Mouse (Mus musculus): ENCODE measurements around the gene Spen. TPM values are rescaled to one million over a fixed set of nuclear protein-coding genes. Genes with fewer than 3 reads are reported as not detected.
A peak's percentile ranks its signal among the peaks of the same experiment; 100 is the strongest.

Gene Spen
- polyA plus RNA-seq, 1 experiment from 2014 or later: 16.7 TPM

- H3K27ac ChIP-seq: no peak overlapping the region
- H3K4me2 ChIP-seq: no peak overlapping the region
- WGBS: 92% methylated on average over 11 of the region's 11 CpGs
- no peaks in the 10 kb centered on the region for H3K9me3 ChIP-seq (replicated peaks)
- H3K4me1 ChIP-seq: no peaks in the 10 kb centered on the region
- no peak for ATAC-seq
- no peaks in the 10 kb centered on the region for H3K27me3 ChIP-seq
- H3K36me3 ChIP-seq (ENCODE audit: poor library complexity, severe bottlenecking): peaks cover 99% of the 10 kb centered on the region
- no peak overlapping the region for H3K9ac ChIP-seq
- H3K4me3 ChIP-seq: no peak overlapping the region
Observed at GRCm38 (mm10) chr4:141487581-141487980, 50.8 kb downstream of the Spen start.

- no peaks in the 10 kb centered on the region for H3K4me1 ChIP-seq
- H3K4me2 ChIP-seq: no peak overlapping the region
- no peaks in the 10 kb centered on the region for H3K9me3 ChIP-seq (replicated peaks)
- H3K4me3 ChIP-seq: no peak overlapping the region
- H3K36me3 ChIP-seq (ENCODE audit: poor library complexity, severe bottlenecking): peaks cover 96% of the 10 kb centered on the region
- no peaks in the 10 kb centered on the region for H3K27me3 ChIP-seq
- 92% methylated on average over 11 of the region's 11 CpGs for WGBS
- no peak for ATAC-seq
- H3K9ac ChIP-seq: no peak overlapping the region
- H3K27ac ChIP-seq: no peak overlapping the region
Observed at GRCm38 (mm10) chr4:141484071-141484470, 54.3 kb downstream of the Spen start.

- H3K36me3 ChIP-seq (ENCODE audit: poor library complexity, severe bottlenecking): peaks cover 97% of the 10 kb centered on the region
- no peaks in the 10 kb centered on the region for H3K4me1 ChIP-seq
- no peak for ATAC-seq
- no peak overlapping the region for H3K9ac ChIP-seq
- no peak overlapping the region for H3K4me2 ChIP-seq
- no peak overlapping the region for H3K27ac ChIP-seq
- WGBS: 93% methylated on average over 8 of the region's 8 CpGs
- H3K9me3 ChIP-seq (replicated peaks): no peaks in the 10 kb centered on the region
- H3K27me3 ChIP-seq: no peaks in the 10 kb centered on the region
- no peak overlapping the region for H3K4me3 ChIP-seq
Observed at GRCm38 (mm10) chr4:141479411-141479810, 59.0 kb downstream of the Spen start.

GRCm38 (mm10) chr4:141478794-141479193 lies 59.6 kb downstream of the Spen start:
- peaks cover 97% of the 10 kb centered on the region for H3K36me3 ChIP-seq (ENCODE audit: poor library complexity, severe bottlenecking)
- H3K9ac ChIP-seq: no peak overlapping the region
- ATAC-seq: no peak

GRCm38 (mm10) chr4:141478225-141478624 lies 60.2 kb downstream of the Spen start:
- WGBS: 88% methylated on average over 23 of the region's 23 CpGs
- peak overlapping the region; percentile 65 for H3K27ac ChIP-seq

More at GRCm38 (mm10) chr4:141478794-141479193, 59.6 kb downstream of the Spen start:
- H3K4me2 ChIP-seq: no peak overlapping the region
- no peaks in the 10 kb centered on the region for H3K27me3 ChIP-seq
- no peak overlapping the region for H3K4me3 ChIP-seq
- no peaks in the 10 kb centered on the region for H3K9me3 ChIP-seq (replicated peaks)
- WGBS: 94% methylated on average over 32 of the region's 32 CpGs
- no peaks in the 10 kb centered on the region for H3K4me1 ChIP-seq
- peak overlapping the region; percentile 65; the same call in 1 of the 2 replicates for H3K27ac ChIP-seq

GRCm38 (mm10) chr4:141477681-141478102 lies 60.7 kb downstream of the Spen start:
- H3K27ac ChIP-seq: peak overlapping the region; percentile 65
- H3K4me3 ChIP-seq: no peak overlapping the region
- H3K4me1 ChIP-seq: no peaks in the 10 kb centered on the region
- peaks cover 97% of the 10 kb centered on the region for H3K36me3 ChIP-seq (ENCODE audit: poor library complexity, severe bottlenecking)
- H3K9ac ChIP-seq: no peak overlapping the region
- no peaks in the 10 kb centered on the region for H3K9me3 ChIP-seq (replicated peaks)
- 73% methylated on average over 16 of the region's 16 CpGs for WGBS
- no peak for ATAC-seq
- no peaks in the 10 kb centered on the region for H3K27me3 ChIP-seq
- no peak overlapping the region for H3K4me2 ChIP-seq

More at GRCm38 (mm10) chr4:141478225-141478624, 60.2 kb downstream of the Spen start:
- no peak for ATAC-seq
- H3K9ac ChIP-seq: no peak overlapping the region
- H3K9me3 ChIP-seq (replicated peaks): no peaks in the 10 kb centered on the region
- no peak overlapping the region for H3K4me3 ChIP-seq
- no peaks in the 10 kb centered on the region for H3K4me1 ChIP-seq
- H3K4me2 ChIP-seq: no peak overlapping the region
- H3K27me3 ChIP-seq: no peaks in the 10 kb centered on the region
- H3K36me3 ChIP-seq (ENCODE audit: poor library complexity, severe bottlenecking): peaks cover 97% of the 10 kb centered on the region

GRCm38 (mm10) chr4:141474431-141474830 lies 64.0 kb downstream of the Spen start:
- H3K27ac ChIP-seq: no peak overlapping the region
- no peaks in the 10 kb centered on the region; the same call in 1 of the 2 replicates for H3K9me3 ChIP-seq (replicated peaks)
- H3K4me1 ChIP-seq: no peaks in the 10 kb centered on the region
- H3K9ac ChIP-seq: no peak overlapping the region
- ATAC-seq: no peak
- no peaks in the 10 kb centered on the region for H3K27me3 ChIP-seq
- 91% methylated on average over 19 of the region's 19 CpGs for WGBS
- H3K4me3 ChIP-seq: no peak overlapping the region
- no peak overlapping the region for H3K4me2 ChIP-seq
- H3K36me3 ChIP-seq (ENCODE audit: poor library complexity, severe bottlenecking): peaks cover 100% of the 10 kb centered on the region

- ATAC-seq: no peak
- 95% methylated on average over 32 of the region's 32 CpGs for WGBS
- Histone ChIP-seq H3K4me3 (no peak overlapping the region), H3K36me3 (ENCODE audit: poor library complexity, severe bottlenecking) (peaks cover 99% of the 10 kb centered on the region), H3K27me3 (no peaks in the 10 kb centered on the region), H3K4me1 (no peaks in the 10 kb centered on the region), H3K9me3 (replicated peaks) (no peaks in the 10 kb centered on the region; the same call in 1 of the 2 replicates), H3K9ac (no peak overlapping the region), H3K4me2 (no peak overlapping the region), H3K27ac (no peak overlapping the region)
Observed at GRCm38 (mm10) chr4:141472641-141473321, 65.6 kb downstream of the Spen start.

- ATAC-seq: no peak
- no peaks in the 10 kb centered on the region for H3K4me1 ChIP-seq
- H3K27me3 ChIP-seq: no peaks in the 10 kb centered on the region
- H3K9me3 ChIP-seq (replicated peaks): no peaks in the 10 kb centered on the region; the same call in 1 of the 2 replicates
- no peak overlapping the region for H3K9ac ChIP-seq
- peaks cover 99% of the 10 kb centered on the region for H3K36me3 ChIP-seq (ENCODE audit: poor library complexity, severe bottlenecking)
- over 99% methylated on average over 16 of the region's 16 CpGs for WGBS
- no peak overlapping the region for H3K4me2 ChIP-seq
- H3K4me3 ChIP-seq: no peak overlapping the region
- H3K27ac ChIP-seq: no peak overlapping the region
Observed at GRCm38 (mm10) chr4:141471491-141471890, 66.9 kb downstream of the Spen start.

- 93% methylated on average over 9 of the region's 9 CpGs for WGBS
- Histone ChIP-seq H3K27ac (no peak overlapping the region), H3K9me3 (replicated peaks) (no peaks in the 10 kb centered on the region; the same call in 1 of the 2 replicates), H3K4me2 (no peak overlapping the region), H3K27me3 (no peaks in the 10 kb centered on the region), H3K4me1 (no peaks in the 10 kb centered on the region), H3K4me3 (no peak overlapping the region), H3K36me3 (ENCODE audit: poor library complexity, severe bottlenecking) (peaks cover 99% of the 10 kb centered on the region), H3K9ac (no peak overlapping the region)
- ATAC-seq: no peak
Observed at GRCm38 (mm10) chr4:141469343-141469742, 69.1 kb downstream of the Spen start.

- H3K27me3 ChIP-seq: no peaks in the 10 kb centered on the region
Observed at GRCm38 (mm10) chr4:141468576-141468975, 69.8 kb downstream of the Spen start.

GRCm38 (mm10) chr4:141467581-141467927 lies 70.8 kb downstream of the Spen start:
- no peak overlapping the region for H3K9ac ChIP-seq
- no peak for ATAC-seq
- H3K4me2 ChIP-seq: no peak overlapping the region
- no peak overlapping the region for H3K27ac ChIP-seq
- H3K9me3 ChIP-seq (replicated peaks): no peaks in the 10 kb centered on the region; the same call in 1 of the 2 replicates
- no peak overlapping the region for H3K4me3 ChIP-seq
- peaks cover 99% of the 10 kb centered on the region for H3K36me3 ChIP-seq (ENCODE audit: poor library complexity, severe bottlenecking)
- 84% methylated on average over 6 of the region's 6 CpGs for WGBS
- H3K27me3 ChIP-seq: no peaks in the 10 kb centered on the region
- no peaks in the 10 kb centered on the region for H3K4me1 ChIP-seq

More at GRCm38 (mm10) chr4:141468576-141468975, 69.8 kb downstream of the Spen start:
- no peak for ATAC-seq
- Histone ChIP-seq H3K9ac (no peak overlapping the region), H3K27ac (no peak overlapping the region; the same call in 1 of the 2 replicates), H3K36me3 (ENCODE audit: poor library complexity, severe bottlenecking) (peaks cover 99% of the 10 kb centered on the region), H3K4me3 (no peak overlapping the region), H3K4me1 (no peaks in the 10 kb centered on the region), H3K9me3 (replicated peaks) (no peaks in the 10 kb centered on the region; the same call in 1 of the 2 replicates), H3K4me2 (no peak overlapping the region)
- 67% methylated on average over 10 of the region's 10 CpGs for WGBS
